Mouse (Mus musculus): ENCODE measurements around the gene Gm17655. TPM values are rescaled to one million over a fixed set of nuclear protein-coding genes. Genes with fewer than 3 reads are reported as not detected.
"Not testable (repeated sequence)": the region's sequence is repeated elsewhere in the genome, so short reads cannot be mapped to it uniquely, and the experiment has no call there.

Gm17655 gene
- polyA plus RNA-seq, 1 experiment from 2014 or later: 3.0 TPM

GRCm38 (mm10) chr5:110015775-110016174, 56.5 kb downstream of the Gm17655 start:
- ATAC-seq (replicated peaks; ENCODE audit: low FRiP score, low TSS enrichment, low read depth); H3K36me3 ChIP-seq (ENCODE audit: control insufficient read depth, insufficient read depth, low read length); H3K4me1 ChIP-seq (replicated peaks; ENCODE audit: control insufficient read depth, insufficient read depth, low read length); H3K4me2 ChIP-seq (ENCODE audit: low read length); H3K9me3 ChIP-seq (ENCODE audit: control insufficient read depth, low read length); H3K9ac ChIP-seq (ENCODE audit: low read length); H3K4me3 ChIP-seq (ENCODE audit: low read depth, low read length); DNase-seq (ENCODE audit: low spot score); H3K27ac ChIP-seq (ENCODE audit: low read depth); H3K27me3 ChIP-seq (replicated peaks; ENCODE audit: control insufficient read depth, insufficient read depth, low read length): not testable (repeated sequence)
- WGBS: 86% methylated on average over 10 of the region's 10 CpGs

Other genes starting within 250 kb of the Gm17655 start
- gene Gm15446, start 149.1 kb downstream of the Gm17655 start, polyA plus RNA-seq (2014; fragmentation: Nextera tagmentation; extraction: Ambion mirVana): 0.58 and 0.82 TPM in 2 replicates
- gene Zfp932, start 76.0 kb downstream of the Gm17655 start, polyA plus RNA-seq (2014; fragmentation: Nextera tagmentation; extraction: Ambion mirVana): 19.5 and 20.0 TPM in 2 replicates
- 0.69 and 1.1 TPM in 2 replicates for gene Gm35315, start 21.9 kb upstream of the Gm17655 start, polyA plus RNA-seq (2014; fragmentation: Nextera tagmentation; extraction: Ambion mirVana)
- gene Plcxd1, start 27.5 kb upstream of the Gm17655 start, polyA plus RNA-seq (2014; fragmentation: Nextera tagmentation; extraction: Ambion mirVana): 0.74 and 0.86 TPM in 2 replicates
- gene Gtpbp6, start 35.7 kb upstream of the Gm17655 start, polyA plus RNA-seq (2014; fragmentation: Nextera tagmentation; extraction: Ambion mirVana): 29.3 and 31.0 TPM in 2 replicates
- gene Zfp605, start 37.6 kb upstream of the Gm17655 start, polyA plus RNA-seq (2014; fragmentation: Nextera tagmentation; extraction: Ambion mirVana): 3.5 and 5.1 TPM in 2 replicates
- 35.7 and 41.1 TPM in 2 replicates for gene Chfr, start 63.3 kb upstream of the Gm17655 start, polyA plus RNA-seq (2014; fragmentation: Nextera tagmentation; extraction: Ambion mirVana)
- gene Golga3, start 104.2 kb upstream of the Gm17655 start, polyA plus RNA-seq (2014; fragmentation: Nextera tagmentation; extraction: Ambion mirVana): 19.5 and 21.9 TPM in 2 replicates
- 30.6 and 32.6 TPM in 2 replicates for gene Ankle2, start 158.5 kb upstream of the Gm17655 start, polyA plus RNA-seq (2014; fragmentation: Nextera tagmentation; extraction: Ambion mirVana)
- gene Pgam5, start 197.4 kb upstream of the Gm17655 start, polyA plus RNA-seq (2014; fragmentation: Nextera tagmentation; extraction: Ambion mirVana): 71.6 and 76.9 TPM in 2 replicates
- 7.2 and 9.0 TPM in 2 replicates for gene Pxmp2, start 213.7 kb upstream of the Gm17655 start, polyA plus RNA-seq (2014; fragmentation: Nextera tagmentation; extraction: Ambion mirVana)
- gene Pole, start 213.8 kb upstream of the Gm17655 start, polyA plus RNA-seq (2014; fragmentation: Nextera tagmentation; extraction: Ambion mirVana): 33.3 and 36.0 TPM in 2 replicates

Measured in intestine, embryonic 14.5 days (tissue).